Mouse (Mus musculus): ENCODE results near the gene Gm6096.
"Not testable (repeated sequence)": the region's sequence is repeated elsewhere in the genome, so short reads cannot be mapped to it uniquely, and the experiment has no call there.

Gene Gm6096

DNA sequence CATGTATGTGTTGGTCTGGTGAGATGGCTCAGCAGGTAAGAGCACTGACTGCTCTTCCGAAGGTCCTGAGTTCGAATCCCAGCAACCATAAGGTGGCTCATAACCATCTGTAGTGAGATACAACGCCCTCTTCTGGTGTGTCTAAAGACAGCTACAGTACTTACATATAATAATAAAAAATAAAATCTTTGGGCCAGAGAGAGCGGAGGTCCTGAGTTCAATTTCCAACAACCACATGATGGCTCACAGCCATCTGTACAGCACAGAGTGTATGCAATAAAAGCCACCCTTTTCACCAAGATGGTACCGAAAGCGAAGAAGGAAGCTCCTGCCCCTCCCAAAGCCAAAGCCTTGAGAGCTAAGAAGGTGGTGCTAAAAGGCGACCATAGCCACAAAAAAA lies at the start of gene Gm6096:
Gene Gm6096, plus strand, starts transcription at position 301 of the 400 bp plus-strand sequence.
- no peak for DNase-seq

DNA sequence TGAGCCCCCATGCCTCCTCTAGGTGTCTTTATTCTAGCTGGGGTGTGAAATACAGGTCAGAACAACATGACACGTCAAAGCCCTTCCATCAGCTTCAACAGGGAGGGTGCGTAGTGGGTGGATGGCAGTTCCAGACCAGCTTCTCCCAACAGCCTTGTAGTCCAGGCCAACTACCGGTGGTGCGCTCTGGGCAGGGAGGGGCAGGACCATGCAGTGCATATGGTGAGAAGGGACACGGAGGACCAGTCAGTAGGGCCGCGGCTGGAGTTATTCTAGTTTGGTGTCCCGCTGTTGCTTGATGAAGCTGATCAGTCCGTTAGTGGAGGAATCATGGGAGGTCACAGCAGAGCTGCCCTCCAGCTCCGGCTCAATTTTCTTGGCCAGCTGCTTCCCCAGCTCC lies 48.7 kb upstream of the Gm6096 start:
- not testable (repeated sequence) for DNase-seq

DNA sequence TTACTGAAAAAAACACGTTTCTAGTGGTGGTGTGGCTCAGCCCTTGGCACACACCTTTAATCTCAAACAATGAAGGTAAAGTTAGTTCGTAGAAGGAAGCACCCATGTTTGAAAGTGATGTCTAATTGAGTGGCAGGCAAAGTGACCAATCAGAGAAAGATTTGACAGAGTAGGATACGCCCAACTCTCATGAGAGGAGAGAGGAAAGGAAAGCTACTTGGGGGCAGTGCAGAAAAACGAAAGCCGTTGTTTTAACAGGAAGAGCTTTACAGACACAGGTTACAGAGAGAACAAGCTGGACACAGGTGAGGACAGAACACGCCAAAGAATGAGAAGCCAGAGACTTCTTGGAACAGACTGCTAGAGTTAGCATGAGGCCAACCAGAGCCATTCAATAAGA lies 44.5 kb upstream of the Gm6096 start:
- no peak for DNase-seq

DNA sequence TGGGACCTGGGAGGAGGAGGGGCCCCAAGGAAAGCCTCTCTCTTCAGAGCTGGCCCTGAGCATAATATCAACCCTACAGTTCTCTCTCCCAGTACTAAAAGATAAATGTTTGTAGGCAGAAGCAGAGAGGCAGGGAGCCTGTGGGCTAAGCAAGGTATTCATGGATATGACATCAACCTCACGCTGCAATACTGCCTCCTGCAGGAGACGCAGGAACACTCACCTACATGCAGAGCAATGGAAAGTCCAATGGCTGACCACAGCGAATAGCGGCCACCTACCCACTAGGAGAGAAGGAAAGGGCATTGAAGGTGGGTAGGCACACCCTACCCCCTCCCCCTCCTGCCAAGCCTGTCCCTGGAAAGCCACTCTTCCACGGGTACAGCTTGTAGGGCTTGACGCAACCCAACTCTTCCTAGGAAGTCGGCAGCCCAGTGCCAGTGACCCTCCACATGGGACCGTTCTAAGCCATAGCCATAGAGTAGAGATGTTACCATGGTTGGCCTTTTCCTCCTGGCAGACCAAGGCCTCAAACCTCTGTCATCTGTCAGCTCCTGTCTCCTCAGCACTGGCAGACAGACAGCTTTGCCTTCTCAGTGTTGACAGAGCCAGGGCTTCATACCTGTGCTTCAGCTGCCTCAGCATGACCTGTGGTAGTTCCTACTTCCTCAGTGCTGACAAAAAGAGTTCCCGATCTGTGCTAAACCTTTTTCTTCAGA lies 42.7 kb upstream of the Gm6096 start:
- no peak for DNase-seq

DNA sequence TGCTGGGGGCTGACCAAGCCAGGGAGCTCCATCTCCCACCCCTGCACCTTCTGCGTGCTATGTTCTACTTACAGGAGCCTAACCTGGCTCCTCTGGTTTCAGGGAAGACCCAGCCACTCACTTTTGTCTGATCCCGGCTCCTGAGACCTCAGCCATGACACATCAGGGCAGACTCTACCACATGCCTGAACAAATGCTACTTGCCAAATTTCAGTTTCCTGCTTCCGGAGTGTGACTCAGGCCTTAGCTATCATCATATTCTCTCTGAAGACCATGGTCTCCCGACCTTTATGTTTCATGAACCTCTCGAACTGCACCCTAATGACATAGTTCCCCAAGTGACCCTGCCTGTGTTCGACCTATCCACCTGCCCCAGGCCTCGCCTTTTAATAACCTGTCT lies 37.6 kb upstream of the Gm6096 start:
- no peak for DNase-seq

DNA sequence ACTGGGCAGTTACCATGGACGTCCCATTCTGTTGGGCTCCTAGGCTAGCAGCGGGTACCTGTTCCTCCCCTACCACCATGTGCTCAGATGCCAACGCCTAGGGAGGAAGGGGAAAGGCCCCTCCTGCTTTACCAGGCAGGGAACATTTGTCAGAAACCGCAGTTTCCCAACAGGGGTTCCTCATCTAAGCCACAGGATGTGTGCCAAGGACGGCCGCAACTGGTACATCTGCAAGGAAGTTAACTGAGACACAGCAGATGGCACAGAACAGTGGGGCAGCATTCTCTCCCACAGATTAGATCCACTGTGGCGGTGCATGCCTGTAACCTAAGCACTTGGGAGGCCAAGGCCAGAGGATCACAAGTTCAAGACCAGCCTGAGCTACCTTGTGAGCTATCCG lies 36.2 kb upstream of the Gm6096 start:
- DNase-seq = no peak

DNA sequence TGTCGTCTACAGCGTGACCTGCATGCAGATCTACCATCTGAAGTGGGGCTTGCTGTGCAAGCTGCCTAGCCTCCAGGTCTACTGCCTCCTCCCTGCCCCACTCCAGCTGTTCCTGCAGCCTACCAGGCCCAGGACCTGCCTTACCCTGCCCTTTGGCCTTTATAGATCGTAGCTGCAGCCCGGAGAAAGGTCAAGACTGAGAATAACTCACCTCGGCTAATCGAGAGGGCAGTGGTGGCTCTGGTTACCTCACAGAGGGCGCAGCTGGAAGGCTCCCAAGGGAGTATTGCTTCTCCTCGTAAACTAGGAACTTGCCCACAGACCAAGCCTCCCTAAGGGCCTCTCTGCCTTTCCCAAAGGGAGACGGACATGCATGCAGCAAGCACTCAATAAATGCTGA lies 35.4 kb upstream of the Gm6096 start:
- DNase-seq = no peak

DNA sequence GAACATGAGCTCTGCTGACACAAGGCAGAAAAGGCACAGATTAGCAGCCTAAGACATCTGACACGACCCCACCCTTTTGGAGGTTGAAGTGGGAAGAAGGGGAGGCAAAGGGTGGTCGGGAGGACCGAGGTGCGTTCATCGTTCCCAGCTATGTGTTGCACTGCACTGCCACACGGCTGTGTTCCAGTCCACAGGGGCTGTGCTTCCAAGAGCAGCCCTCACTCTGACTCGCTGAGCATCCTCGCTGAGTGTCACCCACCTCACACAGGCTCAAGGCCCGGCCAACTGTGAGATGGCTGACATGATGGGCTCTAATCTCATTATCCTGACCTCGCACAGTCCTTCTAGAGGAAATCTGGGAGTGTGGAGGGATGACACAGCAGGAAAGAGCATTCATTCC lies 34.4 kb upstream of the Gm6096 start:
- DNase-seq = no peak

DNA sequence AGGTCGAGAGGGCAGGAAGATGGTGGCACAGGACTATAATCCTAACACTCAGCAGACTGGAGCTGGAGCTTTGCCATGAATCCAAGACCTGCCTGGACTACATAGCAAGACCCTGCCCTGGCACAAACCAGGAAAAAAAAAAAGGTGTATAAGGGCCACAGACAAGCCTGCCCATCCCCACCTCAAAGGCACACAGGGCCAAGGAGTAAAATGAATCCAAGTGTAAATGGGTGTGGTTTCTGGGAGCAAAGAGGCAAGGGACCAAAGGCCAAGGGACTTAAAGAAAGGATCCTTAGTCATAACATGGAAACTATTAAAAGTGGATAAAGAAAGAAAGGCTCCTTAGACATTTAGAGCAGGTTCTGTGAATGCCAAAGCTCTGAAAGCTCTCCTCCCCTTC lies 32.3 kb upstream of the Gm6096 start:
- no peak for DNase-seq

DNA sequence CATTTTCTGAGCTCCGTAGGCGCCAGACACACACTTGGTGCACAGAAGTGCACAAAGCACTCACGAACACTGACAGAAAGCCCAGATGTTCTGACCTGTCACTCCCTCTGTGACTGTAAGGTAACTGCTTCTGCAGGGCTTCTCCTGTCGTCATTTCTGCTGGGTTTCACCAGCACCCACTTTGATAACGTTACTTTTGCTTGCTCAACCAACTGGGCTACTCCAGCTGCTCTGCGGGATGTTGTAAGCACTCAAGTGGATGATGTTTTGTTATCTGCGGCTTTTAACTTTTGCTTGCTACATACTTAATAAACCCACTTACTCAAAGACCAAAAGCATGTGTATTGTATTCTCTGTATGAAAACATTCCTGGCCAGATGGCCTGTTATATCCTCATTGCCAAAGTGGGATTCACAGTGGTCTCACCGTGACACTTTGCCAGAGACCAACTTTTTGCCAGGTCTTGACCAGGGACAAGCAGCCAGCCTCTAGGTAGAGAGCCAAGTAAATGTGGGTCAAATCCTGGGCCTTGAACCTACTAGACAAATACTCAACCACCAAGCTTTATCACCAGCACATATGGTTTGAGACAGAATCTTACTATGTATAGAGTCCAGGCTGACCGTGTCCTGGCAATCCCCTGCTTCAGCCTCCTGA lies 29.1 kb upstream of the Gm6096 start:
- DNase-seq = no peak

DNA sequence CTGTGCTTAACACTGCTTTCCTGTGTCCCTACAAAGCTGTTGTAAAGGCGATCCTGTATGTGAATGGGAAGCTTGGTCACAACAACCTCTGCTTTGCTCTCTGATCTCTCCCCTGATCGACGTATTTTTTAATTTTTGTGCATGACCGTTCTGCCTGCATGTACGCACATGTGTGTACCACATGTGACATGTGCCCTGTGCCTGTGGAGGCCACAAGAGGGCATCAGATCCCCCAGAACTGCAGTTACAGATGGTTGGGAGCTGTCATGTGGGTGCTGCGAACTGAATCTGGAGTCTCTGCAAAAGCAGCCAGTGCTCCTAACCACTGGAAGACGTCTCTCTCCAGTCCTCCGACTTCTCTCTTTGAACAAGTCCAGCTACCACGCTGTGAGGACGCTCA lies 28.5 kb upstream of the Gm6096 start:
- DNase-seq = no peak

DNA sequence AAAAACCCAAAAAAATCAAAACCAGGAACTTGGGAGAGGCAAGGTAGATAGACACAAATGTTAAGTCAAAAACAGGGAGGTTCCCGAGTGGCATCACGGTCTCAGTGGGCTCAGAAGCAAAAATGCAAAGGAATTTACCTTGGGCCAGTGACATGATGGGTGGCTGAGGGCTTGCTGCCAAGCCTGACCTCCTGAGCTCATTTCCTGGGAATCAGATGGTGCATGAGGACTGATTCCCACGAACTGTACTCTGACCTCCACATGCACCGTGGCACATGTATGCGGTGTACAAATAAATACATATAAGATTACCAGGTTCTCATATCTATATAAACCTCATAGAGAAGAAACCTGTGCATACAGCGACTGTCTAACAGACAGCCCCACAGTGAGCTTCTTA lies 26.5 kb upstream of the Gm6096 start:
- no peak for DNase-seq

DNA sequence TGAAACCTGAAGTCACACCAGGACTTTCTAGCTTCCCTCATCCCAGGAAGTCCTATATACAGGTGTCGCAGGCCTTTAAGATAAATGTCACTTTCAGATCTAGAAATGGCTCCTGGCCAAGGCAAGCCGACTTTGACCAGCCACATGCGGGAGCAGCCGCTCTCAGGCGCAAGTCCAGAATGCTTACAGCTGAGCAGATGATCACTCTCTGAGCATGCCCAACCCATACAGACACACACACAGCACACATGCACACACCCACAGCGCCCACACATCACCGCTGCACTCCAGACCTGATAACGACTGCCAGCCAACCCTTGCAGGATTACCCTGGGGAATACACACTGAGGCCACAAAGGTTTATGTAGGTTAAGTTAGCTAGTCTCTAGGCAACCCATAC lies 24.8 kb upstream of the Gm6096 start:
- no peak for DNase-seq

DNA sequence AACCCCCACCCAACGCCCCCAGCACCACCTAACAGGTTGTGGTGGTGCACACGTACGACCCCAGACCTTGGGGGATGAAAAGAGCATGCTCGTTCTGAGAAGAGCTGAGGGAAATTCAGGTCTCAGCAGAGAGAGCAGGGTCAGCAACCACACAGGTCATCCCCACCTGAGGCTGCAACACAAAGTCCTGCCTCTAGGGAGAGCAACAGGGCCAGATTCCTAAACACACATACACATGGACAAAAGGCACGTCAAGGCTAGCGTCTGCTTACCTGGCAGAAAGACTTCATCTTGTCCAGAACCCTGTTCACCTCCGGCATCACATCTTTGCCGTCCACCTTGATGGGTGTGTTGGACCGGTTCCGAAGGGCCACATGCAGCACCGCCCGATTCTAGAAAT lies 24.0 kb upstream of the Gm6096 start:
- DNase-seq = no peak

DNA sequence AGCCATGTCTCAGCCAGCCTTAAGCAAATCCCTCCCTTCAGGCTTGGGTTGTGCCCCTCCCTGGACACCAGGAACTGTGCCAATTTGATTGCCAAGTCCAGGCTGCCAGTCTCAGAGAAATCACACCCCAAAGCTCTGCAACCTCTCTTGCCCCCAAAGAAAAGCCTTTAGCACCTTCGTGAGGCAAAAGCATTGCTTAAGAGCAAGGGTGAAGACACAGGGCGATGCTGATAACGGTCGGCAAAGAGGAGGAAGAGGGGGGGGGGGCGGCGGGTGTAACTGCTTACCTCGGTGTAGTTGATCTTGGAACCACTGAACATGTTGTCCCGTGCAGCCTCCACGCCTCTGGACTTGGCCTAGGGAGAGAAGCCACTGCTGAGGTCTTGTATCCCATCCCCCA lies 22.2 kb upstream of the Gm6096 start:
- DNase-seq = peak; percentile 27

DNA sequence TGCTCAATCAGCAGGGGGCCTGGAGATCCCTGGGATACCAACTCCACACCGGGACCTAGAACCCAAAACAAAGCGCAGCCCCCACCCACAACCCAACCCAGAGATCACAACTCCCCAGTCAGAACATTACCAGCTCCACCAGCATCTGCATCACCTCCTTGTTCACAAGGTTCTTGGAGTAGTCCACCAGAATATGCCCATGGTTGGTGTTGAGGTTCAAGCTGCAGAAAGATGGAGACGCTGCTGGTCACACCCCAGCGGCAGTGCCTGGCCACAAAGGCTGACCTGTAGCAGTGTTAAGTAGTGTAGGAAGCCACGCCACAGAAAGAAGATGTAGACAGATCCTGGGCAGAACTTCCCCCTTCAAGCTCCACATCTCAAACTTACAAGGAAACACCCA lies 21.7 kb upstream of the Gm6096 start:
- DNase-seq = no peak

DNA sequence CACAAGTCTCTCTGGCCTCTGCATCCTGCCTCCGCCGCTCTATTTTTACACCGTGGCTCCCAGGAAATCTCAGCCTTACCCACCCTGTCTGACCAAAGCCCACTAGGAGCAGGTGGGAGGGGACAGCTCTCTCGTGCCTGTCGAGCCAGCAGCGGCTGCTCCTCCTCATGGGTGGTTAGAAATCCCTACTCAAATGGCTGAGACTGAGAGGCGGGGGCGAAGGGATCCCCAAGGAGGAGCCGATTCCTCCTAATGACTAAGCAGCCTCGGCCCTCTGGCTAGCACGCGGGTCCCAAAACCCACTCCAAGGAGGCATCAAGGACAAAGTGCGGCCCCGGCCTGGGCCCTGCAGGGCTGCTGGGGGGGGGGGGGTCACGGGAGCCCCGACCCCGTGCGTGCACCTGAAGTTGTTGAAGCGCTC lies 21.1 kb upstream of the Gm6096 start:
- peak; percentile 67 for DNase-seq

DNA sequence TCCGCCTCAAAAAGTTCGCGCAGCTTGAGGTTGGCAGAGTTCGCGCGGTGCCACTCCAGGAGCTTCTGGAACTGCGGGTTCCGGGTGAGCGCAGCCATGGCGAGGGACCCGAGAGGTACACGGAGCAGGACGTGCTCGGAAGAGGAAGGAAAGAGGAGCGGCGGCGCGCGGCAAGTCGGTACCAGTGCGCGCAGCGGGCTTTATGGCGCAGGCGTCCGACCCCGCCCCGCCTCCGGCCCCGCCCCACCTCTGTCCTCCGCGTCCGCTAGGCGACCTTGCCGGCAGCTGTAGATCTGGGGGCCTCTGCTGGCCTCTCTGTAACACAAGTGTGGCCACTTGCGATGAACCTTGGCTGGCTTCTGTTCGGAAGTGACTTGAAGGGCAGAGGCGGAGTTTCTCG lies 20.7 kb upstream of the Gm6096 start, which contains the start of gene Gpi1:
Gene Gpi1, minus strand, starts transcription at position 221 of the 400 bp plus-strand sequence.
- DNase-seq = peak; percentile 84

DNA sequence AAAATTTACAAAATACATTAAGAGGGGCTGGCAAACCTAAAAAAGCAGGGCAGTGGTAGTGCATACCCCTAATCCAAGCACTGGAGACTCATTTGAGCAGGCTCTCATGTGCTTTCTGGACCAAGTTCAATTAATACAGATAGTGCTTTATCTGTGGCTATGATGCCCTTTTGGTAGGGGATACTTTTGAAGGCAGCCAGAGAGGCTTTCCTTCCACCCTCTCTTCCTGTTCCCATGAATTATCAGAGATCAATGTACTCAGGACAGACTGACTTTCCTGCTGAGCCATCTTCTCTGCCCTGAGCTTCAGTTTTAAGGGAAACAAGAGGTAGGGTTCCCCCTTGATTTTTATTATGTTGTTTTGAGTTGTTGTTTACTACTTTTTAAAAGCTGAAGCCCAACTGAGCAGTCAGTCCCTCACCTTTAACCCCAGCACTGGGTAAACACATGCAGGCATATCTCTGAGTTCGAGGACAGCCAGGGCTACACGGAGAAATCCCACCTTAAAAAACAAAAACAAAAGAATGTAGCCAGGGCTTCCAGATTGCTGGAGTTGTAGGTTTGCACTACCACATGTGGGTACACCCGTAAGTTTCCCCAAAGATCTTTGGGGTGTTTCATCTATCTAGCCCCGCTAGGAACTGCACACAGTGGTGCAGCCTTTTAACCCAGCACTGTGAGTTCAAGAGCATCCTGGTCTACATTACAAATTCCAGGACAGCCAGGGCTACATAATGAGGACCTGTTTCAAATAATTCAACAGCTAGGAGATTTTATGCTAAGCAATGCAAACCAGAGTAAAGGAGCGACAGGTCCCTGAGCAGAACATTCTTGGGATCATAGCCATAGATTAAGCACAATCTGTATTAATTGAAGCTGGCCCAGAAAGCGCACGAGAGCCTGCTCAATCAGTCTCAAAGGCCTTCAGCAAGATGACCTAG lies 17.8 kb upstream of the Gm6096 start:
- no peak for DNase-seq

DNA sequence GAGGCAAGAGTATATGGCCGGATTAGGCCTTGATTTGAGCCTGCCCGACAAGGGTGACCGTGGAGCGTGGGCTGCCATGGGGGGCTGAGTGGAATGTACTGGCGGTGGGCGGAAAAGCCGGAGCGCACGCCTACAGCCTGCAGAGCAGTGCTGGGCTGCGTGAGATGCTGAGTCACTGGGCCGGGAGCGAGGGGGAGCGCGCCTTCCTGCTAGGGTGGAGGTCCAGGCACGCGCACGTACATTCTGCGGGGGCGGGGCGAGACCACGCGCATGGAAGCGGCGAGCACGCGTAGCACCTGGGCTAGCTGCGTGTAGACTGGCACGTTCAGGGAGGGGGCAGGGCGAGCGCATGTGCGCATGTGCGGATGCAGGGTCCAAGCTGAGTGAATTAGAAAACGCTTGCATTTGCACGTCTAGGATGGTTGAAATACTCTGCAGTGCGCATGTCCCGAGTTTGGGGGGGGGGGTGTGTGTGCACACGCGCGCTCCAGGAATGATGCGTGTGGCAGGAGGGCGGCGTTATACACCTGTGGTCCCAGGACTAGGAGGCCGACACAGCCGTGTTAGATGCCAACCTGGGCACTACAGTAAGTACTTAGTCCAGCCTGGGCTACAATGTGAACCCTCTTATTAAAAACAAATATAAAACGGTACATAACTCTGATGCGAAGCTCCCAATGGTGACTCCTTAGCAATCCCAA lies 16.8 kb upstream of the Gm6096 start:
- peak; percentile 98 for DNase-seq

DNA sequence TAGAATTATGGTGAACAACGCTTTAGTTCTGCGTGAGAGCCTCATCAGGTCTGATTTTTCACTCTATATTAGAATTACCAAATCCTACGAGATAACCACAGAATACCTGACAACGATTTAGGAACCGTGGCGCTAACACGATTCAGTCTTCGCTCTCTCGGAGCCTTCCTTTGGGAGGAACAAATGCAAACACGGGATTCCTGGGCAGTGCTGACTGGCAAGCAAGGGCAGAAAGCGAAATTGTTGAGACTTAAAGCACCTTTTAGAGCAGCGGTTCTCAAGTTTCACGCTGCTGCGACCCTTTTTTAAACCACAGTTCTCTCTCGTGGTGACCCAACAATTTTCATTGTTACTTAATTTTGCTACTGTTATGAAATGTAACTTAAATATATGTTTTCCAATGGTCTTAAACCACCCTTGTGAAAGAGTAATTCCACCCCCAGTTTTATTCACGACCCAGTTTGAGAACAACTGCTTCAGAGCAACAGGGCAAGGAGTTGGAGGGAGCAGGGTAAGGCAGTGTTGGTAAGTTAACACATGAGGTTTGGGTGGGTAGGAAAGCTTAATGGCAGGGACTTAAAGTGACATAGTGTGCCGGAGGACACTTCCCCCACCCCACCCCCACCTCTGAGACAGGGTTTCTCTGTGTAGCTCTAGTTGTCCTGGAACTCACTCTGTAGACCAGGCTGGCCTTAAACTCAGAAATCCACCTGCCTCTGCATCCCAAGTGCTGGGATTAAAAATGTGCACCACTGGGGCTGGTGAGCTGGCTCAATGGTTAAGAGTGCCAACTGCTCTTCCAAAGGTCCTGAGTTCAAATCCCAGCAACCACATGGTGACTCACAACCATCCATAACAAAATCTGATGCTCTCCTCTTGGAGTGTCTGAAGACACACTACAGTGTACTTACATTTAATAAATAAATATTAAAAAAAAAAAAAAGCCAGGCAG lies 16.0 kb upstream of the Gm6096 start:
- no peak for DNase-seq

DNA sequence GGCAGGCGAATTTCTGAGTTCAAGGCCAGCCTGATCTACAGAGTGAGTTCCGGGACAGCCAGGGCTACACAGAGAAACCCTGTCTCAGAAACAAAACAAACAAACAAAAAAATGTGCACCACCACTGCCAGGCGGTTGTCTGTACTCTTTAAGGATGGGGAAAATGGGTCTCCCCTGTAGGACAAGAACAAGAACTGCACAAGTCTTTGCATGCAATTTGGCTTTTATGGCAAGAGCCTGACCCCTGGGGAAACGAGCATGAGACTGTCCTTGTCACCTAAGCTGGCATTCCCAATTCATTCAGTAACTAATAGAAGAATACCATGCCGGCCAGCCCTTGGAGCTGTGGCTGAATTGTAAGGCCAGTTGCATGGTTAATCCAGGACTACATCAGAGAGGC lies 15.2 kb upstream of the Gm6096 start:
- DNase-seq = no peak
